Mouse (Mus musculus): ENCODE data around the gene Tcf20.

Gene Tcf20

DNA sequence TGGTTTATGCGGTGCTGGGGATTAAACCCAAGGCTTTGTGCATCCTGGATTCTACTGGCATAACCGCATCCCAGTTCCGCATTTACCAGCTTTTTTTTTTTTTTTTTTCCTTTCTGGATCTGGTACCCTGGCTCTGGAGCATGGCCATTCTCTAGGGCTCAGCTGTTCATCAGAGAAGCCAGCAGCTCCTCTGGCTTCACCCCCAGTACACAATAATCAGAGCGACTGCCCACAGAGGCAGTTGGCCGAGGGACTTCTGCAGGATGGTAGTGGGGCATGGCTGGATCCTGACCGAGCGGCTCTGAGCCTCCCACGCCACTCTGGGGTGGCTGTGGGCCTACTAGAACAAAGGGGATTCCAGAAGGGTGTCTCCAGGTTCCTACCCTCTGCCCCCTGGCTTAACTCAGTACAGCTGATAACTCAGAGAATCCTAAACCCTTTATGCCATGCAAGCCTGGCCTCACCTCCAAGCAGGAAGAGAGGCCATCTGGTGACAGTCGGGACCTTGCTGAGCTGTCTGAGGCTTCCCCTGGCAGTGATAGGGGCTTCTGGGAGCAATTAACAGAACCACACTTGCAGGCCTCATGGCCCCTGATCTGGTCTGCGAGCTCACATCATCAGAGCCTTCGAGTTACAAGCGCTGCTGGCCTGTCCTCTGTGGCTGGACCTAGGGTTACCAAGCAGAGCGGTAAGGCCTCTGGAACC is 4.6 kb upstream of the Tcf20 start:
- no peak for DNase-seq

DNA sequence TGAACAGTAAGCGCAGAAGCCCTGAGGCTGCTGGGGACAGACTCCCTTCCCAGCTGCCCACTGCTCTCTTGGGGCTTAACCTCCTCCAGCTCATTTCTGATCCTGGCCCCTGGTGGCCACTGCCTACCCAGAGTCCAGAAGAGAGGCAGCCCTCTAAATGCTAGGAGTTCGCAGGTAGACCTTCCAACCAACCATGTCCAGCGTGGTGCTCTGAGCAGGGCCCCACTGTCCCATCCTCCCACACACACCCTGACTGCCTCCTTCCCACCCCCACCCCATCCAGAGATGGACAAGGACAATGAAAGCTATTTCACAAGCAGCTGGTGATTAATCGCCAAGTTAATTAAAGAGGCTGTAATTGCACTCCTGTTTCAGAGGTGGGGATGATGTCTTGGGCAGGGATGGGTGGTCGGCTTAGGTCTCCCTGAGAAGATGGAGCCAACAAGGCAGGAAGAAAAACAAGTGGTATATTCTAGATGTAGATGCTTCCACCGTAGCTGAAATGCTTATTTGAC is 1.6 kb upstream of the Tcf20 start:
- no peak for DNase-seq

DNA sequence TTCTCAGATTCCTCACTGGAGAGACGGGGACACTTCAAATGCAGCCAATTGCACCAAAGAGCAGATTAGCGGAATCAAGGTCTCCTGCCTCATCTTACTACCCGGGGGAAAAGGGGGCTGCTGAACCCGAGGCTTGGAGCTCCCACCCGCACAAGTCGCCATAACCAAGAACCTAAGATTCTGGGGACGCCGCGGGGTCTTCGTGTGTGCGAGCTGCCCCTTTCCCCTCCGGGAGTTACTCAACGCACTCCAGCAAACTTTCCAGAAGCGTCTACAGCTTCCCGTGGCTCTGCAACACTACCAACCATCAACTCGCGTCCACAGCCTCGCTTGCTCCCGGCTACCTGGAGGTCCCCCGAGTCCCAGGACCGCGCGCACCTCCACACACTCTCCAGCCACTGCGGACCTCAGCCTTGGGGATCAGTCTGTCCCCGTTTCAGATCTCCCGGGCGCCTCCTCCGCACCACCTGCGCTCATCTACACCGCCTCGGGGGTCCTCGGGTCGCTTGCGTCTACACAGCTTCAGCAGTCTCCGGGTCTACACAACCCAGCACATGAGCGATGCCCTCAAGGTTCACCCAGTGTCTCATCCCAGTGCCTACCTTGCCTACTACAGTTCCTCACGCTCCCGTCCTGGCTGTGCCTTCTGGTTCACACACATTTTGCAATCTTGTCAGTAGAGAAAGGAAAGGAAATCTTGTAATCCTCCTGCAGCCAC is 499 bp downstream of the Tcf20 start:
- DNase-seq = no peak

DNA sequence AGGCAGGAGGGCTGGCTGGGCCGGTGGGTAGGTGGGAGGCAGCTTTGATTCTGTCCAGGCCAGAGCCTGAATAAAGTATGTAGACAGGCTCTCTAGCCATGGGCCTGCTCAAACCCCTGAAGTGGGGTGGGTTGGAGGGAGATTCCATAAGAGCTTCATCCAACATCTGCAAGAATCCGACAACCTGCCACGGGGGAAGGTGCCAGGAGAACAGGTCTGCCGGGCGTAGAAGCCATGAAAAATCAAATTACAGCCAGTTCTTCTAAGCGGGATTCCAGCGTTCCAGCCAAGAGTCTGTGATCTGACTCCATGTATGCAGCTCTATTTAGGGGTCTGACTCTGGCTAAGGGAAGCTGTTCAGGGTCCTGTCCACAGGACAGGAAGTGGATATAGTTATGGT is 3.1 kb downstream of the Tcf20 start:
- no peak for DNase-seq

DNA sequence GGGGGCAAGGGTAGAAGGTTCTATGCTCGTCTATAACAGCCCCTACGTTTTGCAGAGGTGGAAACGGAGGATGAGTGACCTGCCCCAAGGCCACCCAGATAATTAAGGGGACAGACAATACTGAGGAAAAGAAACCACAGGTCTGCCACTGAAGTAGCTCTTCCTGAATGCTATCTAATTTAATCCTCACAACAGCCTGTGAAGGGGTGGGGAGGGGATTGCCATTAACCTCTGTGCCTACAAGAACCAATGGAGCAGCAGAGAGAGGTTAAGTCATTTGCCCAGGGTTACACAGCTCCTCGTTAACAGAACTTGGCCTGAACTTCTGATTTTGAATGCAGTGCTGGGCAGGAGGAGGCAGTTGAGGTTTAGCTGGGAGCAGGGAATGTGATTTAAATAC is 3.6 kb downstream of the Tcf20 start:
- DNase-seq = no peak

DNA sequence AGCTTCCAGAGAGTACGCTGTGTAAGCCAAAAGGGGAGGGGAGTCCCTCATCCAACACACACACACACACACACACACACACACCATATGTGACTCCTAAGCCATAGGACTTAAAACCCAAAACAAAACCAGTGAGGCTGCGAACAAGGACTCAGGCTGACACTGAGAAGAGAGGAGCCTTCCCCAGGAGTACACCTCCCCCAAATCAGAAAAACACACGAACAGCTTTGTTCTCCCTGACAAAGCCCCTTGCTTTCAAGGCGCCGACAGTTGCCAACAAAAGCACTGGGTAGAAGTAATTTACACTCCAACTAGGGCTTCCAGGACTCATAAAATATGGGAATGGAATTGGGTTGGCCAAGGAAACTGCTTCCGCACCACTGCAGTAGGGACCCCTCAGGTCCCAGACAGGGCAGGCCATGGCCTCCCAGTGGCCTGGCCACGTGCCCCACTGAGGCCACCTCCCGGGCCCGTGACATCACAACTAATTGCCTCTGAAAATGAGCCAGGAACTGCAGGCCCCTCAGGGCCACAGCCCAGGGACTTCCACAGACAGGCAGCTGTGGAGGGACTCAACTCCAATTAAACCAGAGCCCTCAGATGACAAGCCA is 4.2 kb downstream of the Tcf20 start:
- no peak for DNase-seq

DNA sequence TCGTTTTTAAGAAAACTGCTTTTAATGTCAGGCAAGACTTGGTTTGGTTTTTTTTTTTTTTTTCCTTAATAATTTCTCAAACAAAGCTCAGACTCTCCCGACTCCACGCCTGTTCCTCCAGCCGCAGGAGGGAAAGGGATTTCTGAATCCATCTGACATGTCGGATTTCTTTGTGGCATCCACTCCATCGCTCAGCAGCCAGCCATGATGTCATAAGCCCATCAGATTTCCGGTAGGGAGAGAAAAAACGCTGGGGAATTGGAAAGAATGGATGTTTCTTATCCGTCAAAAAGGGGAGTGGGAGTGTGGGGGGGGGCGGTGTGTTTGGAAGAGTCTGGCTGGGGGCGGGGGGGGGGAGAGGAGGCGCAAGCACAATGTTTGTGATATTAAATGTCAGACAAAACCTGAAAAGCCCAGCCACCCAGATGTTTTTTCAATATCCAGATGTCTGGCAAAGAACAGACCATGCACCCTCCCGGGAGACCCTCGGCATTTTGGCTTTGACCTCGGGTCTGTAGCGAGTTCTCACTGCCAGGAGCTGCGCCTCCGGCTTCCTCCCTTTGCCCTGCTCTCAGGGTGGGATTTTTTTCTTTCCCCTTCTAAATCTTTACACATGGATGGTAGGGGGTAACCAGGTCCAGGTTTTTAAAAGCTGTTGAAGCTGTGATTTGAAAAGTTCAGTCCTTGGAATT is 4.8 kb downstream of the Tcf20 start:
- no peak for DNase-seq

DNA sequence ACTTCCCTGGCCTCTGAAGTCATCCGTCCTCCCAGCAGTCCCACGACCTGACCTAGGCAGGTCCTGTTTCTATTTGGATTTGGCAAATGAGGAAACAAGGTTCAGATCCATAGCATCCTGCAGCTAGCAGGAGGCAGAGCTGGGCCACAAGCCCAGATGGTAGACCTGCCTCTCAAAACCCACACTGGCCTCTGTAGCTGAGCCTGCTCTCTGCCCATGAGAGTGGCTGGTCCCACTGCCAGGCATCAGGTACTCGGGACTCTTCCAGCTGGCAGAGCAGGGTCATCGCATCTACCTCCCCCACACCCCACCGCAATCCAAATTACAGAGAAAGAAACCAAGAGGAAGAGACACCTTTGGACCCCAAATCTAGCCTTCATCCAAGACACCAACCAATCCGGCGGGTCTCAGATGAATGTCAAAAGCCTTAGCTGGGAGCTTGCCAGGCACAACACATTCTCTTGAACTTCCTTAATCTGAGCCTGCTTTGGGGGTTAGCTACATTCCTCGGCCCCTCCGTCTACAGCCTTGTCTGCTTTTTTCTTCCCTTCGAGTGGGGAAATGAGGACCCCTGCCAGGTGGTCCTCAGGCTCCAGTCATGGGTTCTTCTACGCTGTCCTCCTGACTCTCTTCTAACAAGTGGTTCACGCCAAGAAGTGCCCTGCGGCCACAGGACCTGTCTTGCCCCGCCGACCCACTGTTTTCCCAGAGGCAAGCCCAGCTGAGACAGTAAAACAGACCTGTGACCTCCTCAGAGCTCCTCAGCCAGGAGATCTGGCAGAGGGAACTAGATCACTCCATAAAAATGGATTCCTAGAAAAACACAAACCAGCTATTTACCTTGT is 5.8 kb downstream of the Tcf20 start:
- no peak for DNase-seq

DNA sequence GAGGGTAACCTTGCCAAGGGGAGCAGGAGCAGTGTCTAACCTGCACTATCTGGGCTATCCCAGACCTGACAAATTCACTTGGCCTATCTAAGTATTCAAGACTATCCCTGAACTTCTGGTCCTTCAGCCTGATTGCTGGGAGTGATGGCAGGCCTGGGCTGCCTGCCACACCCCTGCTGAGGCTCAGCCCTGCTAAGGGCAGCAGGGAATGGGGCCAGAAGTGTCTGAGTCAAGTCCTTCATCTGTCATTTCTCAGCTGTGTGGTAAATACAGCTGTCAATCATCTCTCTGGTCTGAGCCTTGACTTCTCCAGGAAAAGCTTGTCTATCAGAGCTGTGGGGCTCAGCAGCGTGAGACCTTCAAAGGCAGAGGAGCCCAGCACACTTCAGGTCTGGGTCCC is 8.1 kb downstream of the Tcf20 start:
- DNase-seq = no peak

DNA sequence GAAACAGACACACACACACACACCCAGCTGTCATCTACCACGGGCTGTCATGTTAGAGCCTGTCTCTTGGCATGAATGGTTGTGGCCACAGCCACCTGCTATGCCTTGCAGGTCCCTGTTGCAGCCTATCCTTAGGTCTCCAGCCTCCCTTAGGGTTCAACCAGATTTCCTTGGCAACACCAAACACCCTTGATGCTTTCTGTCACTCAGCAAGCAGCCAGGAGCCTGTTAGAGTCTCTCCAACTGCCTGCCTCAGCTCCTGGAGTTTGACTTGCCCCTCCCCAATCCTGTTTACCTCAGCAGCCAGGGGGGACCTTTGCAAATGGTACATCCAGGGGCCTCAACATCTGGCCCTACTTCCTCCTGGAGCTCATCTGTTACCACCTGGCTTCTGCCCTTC is 13.2 kb downstream of the Tcf20 start:
- DNase-seq = no peak

DNA sequence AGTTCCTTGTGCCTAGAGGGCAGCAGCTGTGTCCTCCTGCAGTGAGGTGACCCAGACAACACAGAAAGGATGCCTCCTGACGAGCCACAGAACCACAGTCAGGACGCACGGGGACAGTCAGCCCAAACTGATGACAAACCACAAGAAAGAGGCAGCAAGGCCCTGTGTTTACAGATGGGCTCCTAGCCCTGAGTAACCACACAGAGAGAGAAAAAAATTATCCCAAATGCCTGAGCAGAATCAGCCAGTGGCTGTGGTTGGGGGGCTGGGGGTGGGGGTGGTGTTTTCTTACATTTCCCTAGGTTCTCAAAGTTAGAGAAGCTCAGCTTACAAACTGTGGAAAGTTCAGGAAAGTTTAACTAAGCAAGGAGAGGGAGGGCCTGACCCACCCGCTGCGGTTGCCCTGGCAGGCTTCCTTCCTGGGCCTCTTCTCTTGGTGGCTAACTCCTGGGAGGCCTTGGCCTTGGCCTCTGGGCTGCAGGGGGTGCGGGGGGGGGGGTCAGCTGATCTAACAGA is 18.4 kb downstream of the Tcf20 start:
- no peak for DNase-seq

DNA sequence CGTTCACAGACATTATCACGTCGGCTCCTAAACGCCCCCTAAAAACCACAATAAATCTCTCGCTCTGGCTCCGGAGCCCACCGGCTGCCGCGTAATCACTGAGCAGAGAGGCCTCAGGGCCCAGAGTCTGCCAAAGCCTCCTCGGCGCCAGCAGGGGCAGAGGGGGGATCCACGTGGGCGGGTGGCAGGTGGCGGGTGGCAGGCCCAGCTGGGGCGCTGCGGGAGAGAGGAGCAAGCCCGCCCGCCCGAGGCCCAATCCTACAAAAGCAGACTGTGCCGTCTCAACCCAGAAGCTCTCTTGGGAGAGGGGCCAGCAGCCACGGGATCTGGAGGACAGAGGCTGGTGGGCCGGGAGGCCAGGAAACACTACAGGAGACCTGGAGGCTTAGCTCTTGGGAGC is 19.2 kb downstream of the Tcf20 start:
- no peak for DNase-seq

DNA sequence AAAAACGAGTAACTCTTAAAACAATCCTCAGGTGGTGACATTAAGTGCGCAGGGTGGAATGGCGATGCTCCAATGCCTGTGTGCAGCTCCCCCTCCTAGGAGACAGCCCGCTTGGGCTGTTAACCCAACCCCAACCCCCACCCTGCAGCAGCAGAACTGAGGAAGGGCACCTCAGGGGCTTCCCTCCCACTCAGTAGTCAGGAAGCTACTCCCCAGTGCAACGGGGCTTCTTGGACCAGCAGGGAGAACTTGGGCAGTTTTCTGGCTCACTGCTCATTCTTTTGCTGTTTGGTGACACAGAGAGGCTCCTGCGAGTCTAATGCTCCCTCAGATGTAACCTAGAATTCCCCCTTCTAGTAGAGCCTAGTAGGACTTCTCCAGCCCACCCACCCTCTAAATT is 19.7 kb downstream of the Tcf20 start:
- no peak for DNase-seq

DNA sequence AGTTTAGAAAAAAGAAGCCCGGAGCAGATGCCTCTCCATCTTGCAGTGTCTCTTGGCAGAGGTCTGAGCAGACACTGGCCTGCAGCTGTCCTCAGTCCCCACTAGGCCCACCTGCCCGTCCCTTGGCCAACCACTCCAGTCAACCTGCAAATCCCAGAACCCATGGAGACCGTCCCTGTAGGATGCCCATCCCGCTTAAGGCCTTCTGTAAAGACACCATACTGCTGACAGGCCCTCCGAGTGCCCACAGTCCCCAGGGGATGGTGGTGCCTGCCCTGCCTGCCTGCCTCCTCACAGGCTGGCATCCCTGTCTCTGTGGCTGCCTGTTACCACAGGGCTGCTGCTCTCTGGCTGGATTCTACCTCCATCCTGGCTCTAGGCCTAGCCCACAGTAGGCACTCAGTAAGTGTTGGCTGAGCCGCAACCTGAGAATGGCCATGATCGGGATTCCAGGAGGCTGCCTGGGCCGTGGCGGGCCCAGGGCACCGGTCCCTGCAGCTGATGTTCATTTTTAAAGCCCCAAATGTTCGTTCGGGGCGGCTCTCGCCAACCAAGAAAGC is 23.3 kb downstream of the Tcf20 start:
- DNase-seq = no peak

DNA sequence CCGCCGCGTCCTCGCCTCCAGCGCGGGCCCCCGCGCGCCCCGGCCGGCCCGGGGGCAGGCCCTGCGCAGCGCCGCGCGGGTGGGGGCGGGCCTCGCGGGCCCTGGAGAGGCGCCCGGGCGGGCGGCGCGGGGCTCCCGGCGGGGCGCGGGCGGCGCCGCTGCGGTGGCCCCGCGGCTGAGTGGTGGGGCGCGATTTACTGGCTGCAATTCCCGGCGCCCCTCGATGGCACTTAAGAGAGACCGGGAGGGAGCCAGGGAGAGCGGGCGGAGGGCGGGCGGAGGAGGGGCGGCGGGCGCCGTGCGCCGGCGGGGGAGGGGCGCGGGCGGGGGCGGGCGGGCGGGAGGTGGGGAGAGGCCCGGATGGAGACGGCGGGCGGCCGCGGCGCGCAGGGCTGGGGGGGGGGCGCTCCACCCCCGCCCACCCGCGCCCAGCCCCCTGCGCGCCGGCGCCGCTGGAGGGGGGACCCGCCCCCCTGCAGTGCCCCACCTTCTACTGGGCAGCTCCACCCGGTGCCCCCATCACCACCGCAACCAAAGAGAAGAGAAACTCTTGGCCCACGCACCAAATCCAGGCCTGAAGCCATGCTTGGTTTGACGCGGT is 24.0 kb downstream of the Tcf20 start:
- DNase-seq = no peak

DNA sequence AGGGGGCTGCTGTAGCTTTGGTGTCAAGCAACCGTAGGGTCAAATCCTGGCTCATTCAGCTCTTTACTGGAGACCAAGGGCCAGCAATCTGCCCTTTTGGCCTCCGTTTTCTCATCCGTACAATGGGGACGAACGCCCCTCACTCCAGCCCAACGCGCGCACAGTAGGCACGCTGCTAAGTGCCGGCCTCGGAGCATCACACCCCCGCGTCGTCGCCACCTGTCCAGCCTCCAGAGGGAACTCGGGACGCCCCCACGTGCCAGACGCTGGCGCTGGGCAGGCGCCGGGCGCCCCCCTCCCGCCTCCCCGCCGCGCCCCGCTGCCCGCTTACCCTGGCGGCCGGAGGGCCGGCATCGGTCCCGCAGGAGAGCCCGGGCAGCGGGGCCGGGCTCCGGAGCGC is 24.6 kb downstream of the Tcf20 start:
- DNase-seq = no peak

DNA sequence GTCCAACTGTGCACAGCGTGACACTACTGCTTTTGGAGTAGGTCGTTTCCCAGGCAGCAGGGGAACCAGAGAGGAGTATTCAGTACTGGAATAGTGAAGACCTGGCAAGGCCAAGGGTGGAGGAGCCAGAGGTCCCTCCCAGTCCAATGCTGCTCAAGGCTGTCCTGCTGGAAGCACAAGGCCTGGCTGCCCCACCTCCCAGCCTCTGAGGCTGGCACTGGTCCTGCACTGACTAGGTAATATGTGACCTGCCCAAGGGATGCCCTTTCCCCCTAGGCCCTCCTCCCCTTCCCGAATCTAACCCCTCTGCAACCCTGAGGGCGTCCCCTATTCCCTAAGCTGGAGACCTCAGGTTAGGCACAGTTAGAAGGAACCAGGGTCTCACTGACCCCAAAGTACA is 25.1 kb downstream of the Tcf20 start:
- DNase-seq = no peak

DNA sequence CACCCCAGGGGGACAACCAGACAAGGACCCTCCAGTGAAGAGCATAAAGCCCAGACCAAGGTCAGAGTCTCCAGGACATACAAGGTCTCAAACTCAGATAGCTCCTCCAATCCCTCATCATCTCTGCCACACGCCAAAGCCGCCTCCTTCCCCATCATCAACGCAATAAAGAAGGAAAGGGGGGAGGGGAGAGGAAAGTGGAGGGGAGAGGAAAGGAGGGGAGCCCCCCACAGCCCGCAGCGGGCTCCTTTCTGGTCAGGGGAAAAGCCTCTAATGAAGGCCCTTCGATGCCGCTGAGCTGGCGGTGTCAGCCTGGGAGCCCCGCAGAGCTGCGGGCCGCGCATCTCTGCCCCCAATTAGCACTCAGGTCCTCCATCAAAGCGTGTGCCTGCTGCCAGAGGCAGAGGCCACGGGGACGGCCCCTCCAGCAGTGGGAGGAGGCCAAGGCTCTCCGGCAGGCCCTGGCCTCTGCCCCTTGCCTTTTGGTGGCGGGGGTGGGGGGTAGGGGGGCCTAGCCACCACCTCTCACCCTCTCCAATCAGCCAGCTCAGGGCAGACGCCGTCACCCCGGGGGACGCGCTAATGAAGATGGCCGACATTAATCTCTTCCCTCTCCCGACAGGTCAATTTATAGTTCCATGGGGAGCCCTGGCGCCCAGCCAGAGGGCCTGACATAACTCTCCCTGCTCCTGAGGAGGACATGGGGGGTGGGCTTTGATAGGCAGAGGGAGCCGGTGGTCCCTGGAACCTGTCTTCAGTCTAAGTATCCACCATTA is 26.7 kb downstream of the Tcf20 start:
- no peak for DNase-seq

DNA sequence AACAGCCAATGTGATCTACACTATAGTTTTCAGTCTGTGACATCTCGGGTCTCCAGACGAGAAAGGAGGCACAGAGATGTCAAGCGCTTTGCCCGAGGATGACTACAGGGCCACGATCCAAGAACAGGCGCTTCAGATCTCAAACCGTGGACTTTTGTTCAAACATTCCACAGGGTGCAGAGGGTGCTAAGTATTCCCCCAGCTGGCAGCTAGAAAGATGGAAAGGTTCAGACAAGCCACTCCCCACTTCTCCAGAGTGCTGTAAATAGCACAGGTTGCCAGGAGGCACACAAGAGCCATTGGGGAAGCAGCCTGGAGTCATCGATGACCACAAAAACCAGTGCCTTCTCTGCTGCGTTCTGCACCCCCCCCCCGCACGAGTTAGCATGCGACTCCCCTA is 28.5 kb downstream of the Tcf20 start:
- DNase-seq = no peak

DNA sequence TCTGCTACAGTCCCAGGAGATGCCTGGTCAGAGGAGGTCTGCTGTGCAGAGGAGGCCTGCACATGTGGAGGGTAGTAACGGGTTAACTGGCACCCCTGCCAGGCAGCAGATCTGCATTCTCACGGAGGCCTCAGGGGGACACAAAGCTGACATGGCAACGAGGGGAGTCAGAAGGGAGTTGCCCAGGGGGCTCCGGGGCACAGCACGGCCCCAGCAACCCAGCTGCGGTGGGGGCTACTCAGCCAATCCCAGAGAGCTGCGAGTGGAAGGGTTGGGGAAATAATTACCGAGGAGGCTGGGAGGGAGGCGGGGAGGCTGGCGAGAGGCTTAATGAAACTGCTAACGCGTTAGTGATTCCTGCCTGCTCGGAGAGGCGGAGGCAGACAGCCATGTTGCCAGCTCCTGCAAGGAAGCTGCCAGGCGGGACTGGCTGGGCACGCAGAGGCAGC is 29.4 kb downstream of the Tcf20 start:
- DNase-seq = no peak

DNA sequence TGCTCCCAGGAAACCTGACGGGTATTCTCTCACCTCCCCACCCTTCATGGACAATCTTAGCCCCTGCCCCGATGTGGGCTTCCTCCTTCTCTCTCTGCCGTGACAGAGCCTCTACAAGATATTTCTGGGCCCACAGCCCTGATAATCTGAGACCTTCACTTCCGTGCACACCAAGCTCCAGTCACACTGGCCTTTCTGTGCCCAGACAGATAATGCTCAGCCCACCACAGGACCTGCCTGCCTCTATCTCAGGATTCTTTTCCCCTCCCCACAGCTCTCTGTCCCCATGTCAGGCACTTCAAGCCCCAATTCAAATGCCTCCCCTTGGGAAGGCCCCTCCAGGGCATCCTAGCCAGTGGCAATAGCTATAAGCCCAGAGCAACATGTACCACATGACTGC is 31.0 kb downstream of the Tcf20 start:
- no peak for DNase-seq
